In genomic region chr9:30355642-30356041, GRCm38 (mm10) we compare ENCODE assay signal across 21 mouse cellular contexts.
A peak's percentile ranks its signal among the peaks of the same experiment; 100 is the strongest.
DNase-seq lines count a peak whose midpoint lies in the region; ATAC-seq and TF ChIP-seq lines count a peak whose summit lies in the region.
"Had no signal": no experiment of that assay in that cellular context is flagged by ENCODE, and none has a peak within 500 bp of the region (broad histone marks: within the 10 kb centered on the region; RNA-seq: fewer than 3 reads in every experiment).

No protein-coding gene starts in this region.

- H3K27me3 ChIP-seq in lung, embryonic 15.5 days = no peaks in the 10 kb centered on the region
- no peaks in the 10 kb centered on the region for H3K27me3 ChIP-seq in lung, postnatal 0 days (replicated peaks; ENCODE audit: insufficient read depth, low read length)
- H3K27me3 ChIP-seq: embryonic facial prominence, embryonic 13.5 days; embryonic facial prominence, embryonic 15.5 days; forebrain, embryonic 12.5 days had no signal

- H3K27ac ChIP-seq in lung, embryonic 15.5 days = peak overlapping the region; percentile 53; the same call in 1 of the 2 replicates
- no peak overlapping the region for H3K27ac ChIP-seq in lung, postnatal 0 days (ENCODE audit: low read length)
- H3K27ac ChIP-seq: embryonic facial prominence, embryonic 13.5 days; embryonic facial prominence, embryonic 15.5 days; forebrain, embryonic 10.5 days; forebrain, embryonic 12.5 days had no signal

- H3K4me3 ChIP-seq in lung, embryonic 15.5 days = no peak overlapping the region
- H3K4me3 ChIP-seq in lung, postnatal 0 days (ENCODE audit: low read depth, low read length) = no peak overlapping the region
- no peak overlapping the region for H3K4me3 ChIP-seq in lung, adult 2 months (replicated peaks; ENCODE audit: extremely low read depth, low read depth, low read length)
- H3K4me3 ChIP-seq: embryonic facial prominence, embryonic 13.5 days; embryonic facial prominence, embryonic 15.5 days; erythroblast, embryonic 14.5 days; forebrain, embryonic 10.5 days; forebrain, embryonic 12.5 days had no signal

- no peak for TF ChIP-seq CTCF in lung, postnatal 0 days (IDR thresholded peaks at IDR 0.05)
- no peak for TF ChIP-seq CTCF in lung, adult 2 months (IDR thresholded peaks at IDR 0.05; ENCODE audit: insufficient read depth, low read length)

- H3K9me3 ChIP-seq in lung, embryonic 15.5 days = no peaks in the 10 kb centered on the region
- H3K9me3 ChIP-seq in lung, postnatal 0 days (ENCODE audit: low read length) = no peaks in the 10 kb centered on the region
- H3K9me3 ChIP-seq: embryonic facial prominence, embryonic 13.5 days; embryonic facial prominence, embryonic 15.5 days; forebrain, embryonic 10.5 days; forebrain, embryonic 12.5 days had no signal

- no peak overlapping the region for H3K9ac ChIP-seq in lung, embryonic 15.5 days
- no peak overlapping the region for H3K9ac ChIP-seq in lung, postnatal 0 days (replicated peaks; ENCODE audit: low read depth)
- H3K9ac ChIP-seq: embryonic facial prominence, embryonic 13.5 days; embryonic facial prominence, embryonic 15.5 days; forebrain, embryonic 12.5 days had no signal

- H3K4me2 ChIP-seq in lung, embryonic 15.5 days = no peak overlapping the region
- H3K4me2 ChIP-seq in lung, postnatal 0 days (replicated peaks; ENCODE audit: low read depth, low read length) = no peak overlapping the region
- H3K4me2 ChIP-seq: embryonic facial prominence, embryonic 13.5 days; embryonic facial prominence, embryonic 15.5 days; forebrain, embryonic 12.5 days had no signal

- no peaks in the 10 kb centered on the region for H3K4me1 ChIP-seq in lung, embryonic 15.5 days
- H3K4me1 ChIP-seq in lung, postnatal 0 days (ENCODE audit: insufficient read depth, low read depth, low read length) = no peaks in the 10 kb centered on the region
- no peaks in the 10 kb centered on the region for H3K4me1 ChIP-seq in lung, adult 2 months (ENCODE audit: control insufficient read depth, insufficient read depth, low read length)
- H3K4me1 ChIP-seq: embryonic facial prominence, embryonic 13.5 days; embryonic facial prominence, embryonic 15.5 days; forebrain, embryonic 10.5 days; forebrain, embryonic 12.5 days had no signal

- ATAC-seq in lung, embryonic 15.5 days (ENCODE audit: borderline replicate concordance, extremely low read depth, low FRiP score, low TSS enrichment) = peak; percentile 52
- ATAC-seq in lung, postnatal 0 days = peak; percentile 56
- ATAC-seq: forebrain, embryonic 14.5 days; forebrain, embryonic 16.5 days had no signal

- peak; percentile 24; the same call in 1 of the 2 replicates for TF ChIP-seq EP300 in lung, postnatal 0 days (IDR thresholded peaks at IDR 0.05)

- TF ChIP-seq POLR2A in lung, adult 2 months (IDR thresholded peaks at IDR 0.05; ENCODE audit: borderline replicate concordance, extremely low read depth, low read depth, low read length) = no peak

- DNase-seq in lung, adult 18-20 months = no peak
- peak; percentile 51 for DNase-seq in lung, postnatal 0 days (ENCODE audit: low spot score)
- DNase-seq in lung, adult 2 months = no peak
- DNase-seq: adrenal gland, adult 2 months; adrenal gland, postnatal 10 days; adrenal gland, postnatal 25 days; cerebellum, adult 11 months; cerebellum, adult 18-20 months; cerebellum, adult 8-10 months; cerebellum, adult 9-11 months; cerebellum, postnatal 14 days; cerebellum, postnatal 36 days; embryo, embryonic 11 days had no signal

- H3K36me3 ChIP-seq in lung, embryonic 15.5 days = no peaks in the 10 kb centered on the region
- no peaks in the 10 kb centered on the region for H3K36me3 ChIP-seq in lung, postnatal 0 days (ENCODE audit: insufficient read depth, low read length)
- H3K36me3 ChIP-seq: embryonic facial prominence, embryonic 13.5 days; embryonic facial prominence, embryonic 15.5 days; forebrain, embryonic 10.5 days; forebrain, embryonic 12.5 days had no signal

- 63% methylated on average over 2 of the region's 2 CpGs for WGBS in lung, embryonic 15.5 days
- 65% methylated on average over 2 of the region's 2 CpGs for WGBS in lung, postnatal 0 days
- 66% methylated on average over 2 of the region's 2 CpGs for WGBS in lung, adult 2 months
